Mouse (Mus musculus) urinary bladder, postnatal 25 days (tissue): ENCODE results near the gene Slc10a6.
A peak's percentile ranks its signal among the peaks of the same experiment; 100 is the strongest.

Experiments used
- DNase-seq: peaks from one replicate; pipeline ENCODE4 v3.0.0; 2022; ENCODE audit warnings: low spot score

The Slc10a6 gene

DNA sequence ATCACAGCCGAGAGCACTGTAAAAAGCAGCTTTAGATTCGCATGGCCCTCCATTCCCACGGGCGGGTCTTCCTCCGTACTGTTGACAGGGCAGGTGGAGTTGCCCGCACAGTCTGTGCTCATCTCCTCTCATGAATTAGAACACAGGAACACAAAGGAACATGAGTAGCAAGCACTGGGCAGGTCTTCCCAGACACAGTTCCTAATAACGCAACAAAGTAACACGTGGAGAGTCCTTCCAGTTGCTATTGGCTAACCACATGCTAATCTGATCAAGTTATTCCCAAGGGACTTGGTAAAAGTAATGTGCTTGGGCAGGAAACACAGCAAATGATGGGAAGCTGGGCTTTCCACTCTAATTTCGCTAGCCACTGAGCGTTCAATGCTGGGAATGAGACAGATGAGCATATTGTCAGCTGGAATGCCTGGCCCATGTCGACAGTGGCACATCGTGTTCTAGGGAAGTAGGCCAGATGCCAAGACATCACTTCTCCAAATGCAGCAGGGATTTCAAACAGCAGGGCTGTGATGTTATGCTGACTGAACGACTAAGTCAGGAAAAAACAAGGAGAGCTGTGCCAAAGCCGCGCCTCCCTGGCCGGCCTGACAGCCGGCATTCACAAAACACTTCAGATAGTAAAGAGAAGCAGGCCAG, at the start of gene Slc10a6:
Slc10a6 (minus strand) TSS at position 293 of the 654 bp plus-strand sequence.
- peak; percentile 51 for DNase-seq

DNA sequence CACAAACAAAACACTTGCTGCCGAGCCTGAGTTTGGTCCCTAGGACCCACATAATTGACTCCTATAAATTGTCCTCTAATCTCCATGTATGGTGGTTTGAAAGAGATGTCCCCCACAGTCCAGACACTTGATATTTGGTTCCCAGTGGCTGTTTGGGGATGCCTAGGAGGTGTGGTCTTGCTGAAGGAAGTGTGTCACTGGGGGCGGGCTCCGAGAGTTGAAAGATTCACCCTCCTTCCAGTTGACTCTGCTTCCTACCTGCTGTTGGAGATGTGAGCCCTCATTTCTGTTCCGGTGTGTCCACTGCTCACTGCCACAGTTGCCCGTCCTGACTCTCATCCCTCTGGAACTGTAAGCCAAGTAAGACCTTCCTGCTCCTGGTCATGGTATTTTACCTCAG, 49.8 kb upstream of the Slc10a6 start:
- no peak for DNase-seq

DNA sequence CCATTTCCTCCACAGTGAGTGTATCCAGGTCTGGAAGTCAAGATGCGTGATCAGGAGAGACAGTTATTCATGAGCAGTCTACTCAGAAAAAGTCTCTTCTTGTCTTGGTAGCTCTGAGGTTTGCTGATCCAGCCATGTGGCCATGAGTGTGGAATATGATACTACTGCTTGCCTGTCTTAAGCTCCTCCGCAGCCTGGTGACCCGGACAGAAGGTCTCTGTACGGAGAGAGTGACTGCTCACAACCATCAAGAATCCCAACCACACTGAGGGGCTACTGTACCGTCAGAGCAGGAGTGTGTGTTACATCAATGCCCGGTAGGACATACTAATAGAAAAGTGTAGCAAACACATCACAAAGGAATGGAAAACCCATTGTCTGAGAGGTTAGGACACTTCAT, 48.7 kb upstream of the Slc10a6 start:
- DNase-seq: no peak

DNA sequence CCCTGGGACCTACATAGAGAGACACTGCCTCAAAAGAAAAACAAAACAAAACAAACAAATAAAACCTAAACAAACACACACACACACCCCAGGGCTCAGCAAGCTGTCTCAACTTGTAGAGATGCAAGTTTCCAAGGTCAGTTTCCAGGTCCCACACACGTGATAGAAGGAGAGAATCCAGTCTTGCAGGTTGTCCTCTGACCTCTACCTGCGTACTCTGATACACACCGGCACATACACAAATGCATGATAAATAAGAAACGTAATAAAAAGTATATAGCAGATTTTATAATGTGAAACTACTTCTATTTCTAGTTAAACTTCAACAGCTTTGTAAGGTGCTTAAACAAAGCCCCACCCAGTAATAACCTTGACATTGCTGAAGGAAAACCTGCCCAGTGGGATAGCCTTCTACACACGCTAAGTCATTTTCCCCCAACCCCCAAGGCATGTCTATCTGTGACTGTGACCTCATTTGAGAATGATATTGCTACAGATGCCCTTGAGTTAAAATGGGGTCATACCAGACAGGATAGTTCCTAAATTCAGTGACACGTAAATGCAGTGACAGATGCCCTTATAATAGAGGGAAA, 47.2 kb upstream of the Slc10a6 start:
- no peak for DNase-seq

DNA sequence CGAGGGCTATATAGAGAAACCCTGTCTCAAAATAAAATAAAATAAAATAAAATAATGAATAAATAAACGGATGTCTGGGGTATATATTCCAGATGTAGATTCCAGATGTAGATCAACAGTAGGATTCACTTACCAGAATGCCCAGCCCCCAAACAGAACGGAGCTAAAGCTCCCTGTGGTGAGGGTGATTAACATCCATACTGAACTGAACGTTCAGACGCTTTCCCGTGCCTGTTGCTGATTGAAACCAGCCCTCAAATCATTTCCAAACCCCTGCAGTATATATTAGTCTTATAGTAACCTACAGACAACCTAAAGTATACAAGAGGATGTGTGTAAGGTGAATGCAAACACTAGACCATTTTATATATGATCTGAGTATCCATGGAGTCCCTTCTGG, 45.3 kb upstream of the Slc10a6 start:
- no peak for DNase-seq

DNA sequence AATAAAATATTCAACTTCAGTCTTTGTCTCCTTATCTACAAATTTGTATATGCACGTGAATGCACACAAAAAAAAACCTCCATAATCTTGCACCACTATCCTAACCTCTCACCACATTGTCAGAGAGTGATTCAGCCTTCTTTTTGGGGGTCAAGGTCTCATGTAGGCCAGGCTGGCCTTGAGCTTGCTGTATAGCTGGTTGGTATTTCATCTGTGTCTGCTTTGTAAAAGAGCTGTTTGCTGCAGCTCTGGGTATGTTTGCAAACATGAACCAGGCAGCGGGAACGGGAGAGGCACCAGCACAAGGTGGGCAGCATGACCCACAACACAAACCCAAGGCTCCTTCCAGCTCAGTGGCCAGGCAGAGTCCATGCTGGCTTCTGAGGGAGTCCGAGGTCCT, 44.4 kb upstream of the Slc10a6 start:
- DNase-seq: no peak

DNA sequence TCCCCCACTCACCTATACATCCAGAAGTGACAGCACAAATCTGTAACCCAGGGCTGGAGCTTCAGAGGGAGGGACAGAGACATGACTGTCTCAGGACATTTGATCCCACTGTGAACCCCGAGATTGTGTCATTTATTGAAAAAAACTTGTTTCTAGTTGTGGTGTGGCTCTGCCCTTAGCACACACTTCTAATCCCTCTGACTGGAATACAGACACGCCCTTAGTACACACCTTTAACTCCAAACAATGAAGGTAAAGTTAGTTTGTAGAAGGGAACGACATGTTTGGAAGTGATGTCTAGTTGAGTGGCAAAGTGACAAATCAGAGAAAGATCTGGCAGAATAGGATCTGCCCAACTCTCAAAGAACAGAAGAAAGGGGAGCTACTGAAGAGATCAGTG, 42.7 kb upstream of the Slc10a6 start:
- DNase-seq: no peak

DNA sequence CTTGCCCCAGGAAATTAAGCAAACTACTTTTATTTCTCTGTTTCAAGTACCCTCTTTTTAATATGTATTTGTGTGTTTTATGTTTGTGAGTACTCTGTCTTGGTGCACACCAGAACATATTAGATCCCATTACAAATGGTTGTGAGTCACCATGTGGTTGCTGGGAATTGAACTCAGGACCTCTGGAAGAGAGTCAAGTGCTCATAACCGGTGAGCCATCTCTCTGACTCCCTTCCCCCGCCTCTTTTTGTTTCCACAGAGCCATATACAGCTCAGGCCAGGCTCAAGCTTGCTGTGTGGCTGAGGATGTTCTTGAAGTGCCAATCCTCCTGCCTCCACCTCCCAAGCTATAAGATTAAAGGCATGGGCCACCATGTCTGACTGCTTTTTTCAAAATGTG, 36.7 kb upstream of the Slc10a6 start:
- DNase-seq: no peak

DNA sequence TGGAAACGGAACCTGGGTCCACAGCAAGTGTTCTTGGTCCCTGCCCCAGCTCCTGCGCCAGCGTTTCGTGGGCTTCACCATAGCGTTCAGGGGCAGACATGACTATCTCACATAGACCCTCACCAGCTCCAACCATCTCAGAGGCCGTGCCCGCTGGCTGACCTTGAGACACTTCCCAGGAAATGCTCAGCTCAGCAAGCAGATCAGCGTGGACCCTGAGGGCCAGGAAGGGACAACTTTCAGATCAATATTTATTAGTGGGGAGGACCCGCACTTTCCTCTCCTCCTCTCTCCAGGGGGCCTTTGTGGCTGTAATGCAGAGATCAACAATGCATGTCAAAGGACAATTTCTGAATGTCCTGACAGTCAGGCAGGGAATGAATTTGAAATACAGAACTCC, 35.7 kb upstream of the Slc10a6 start:
- DNase-seq: no peak

DNA sequence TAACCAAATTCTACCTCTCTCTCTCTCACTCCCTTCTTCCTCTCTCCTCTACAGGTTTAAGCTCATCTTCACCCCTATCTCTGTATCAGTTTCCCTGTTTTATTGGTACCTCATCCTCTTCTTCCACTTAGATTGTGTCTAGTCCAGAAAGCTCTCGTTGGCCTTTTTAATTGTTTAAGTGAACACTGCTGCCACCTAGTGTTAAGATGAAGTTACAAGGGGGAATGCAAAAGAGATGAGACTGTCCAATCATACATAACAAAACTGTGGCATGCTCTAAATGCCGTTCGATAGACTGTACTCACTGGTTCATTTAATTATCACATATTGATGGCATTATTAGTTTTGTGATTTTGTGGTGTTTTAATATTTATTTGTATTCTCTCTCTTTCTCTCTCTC, 30.4 kb upstream of the Slc10a6 start:
- no peak for DNase-seq

DNA sequence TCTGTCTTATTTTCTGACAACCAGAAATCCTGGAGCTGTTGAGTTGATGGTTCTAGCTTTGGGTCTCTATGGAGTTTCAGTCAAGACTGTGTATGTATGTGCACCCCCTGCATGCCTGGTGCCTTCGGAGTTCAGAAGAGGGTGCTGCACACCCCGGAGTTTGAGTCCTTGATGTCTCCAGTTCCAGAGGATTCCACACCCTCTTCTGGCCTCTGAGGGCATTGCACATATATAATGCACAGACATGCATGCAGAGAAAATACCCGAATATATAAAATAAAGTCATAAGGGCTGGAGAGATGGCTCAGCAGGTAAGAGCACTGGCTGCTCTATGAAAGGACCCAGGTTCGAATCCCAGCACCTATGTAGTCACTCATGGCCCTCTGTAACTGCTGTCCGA, 29.7 kb upstream of the Slc10a6 start:
- no peak for DNase-seq

DNA sequence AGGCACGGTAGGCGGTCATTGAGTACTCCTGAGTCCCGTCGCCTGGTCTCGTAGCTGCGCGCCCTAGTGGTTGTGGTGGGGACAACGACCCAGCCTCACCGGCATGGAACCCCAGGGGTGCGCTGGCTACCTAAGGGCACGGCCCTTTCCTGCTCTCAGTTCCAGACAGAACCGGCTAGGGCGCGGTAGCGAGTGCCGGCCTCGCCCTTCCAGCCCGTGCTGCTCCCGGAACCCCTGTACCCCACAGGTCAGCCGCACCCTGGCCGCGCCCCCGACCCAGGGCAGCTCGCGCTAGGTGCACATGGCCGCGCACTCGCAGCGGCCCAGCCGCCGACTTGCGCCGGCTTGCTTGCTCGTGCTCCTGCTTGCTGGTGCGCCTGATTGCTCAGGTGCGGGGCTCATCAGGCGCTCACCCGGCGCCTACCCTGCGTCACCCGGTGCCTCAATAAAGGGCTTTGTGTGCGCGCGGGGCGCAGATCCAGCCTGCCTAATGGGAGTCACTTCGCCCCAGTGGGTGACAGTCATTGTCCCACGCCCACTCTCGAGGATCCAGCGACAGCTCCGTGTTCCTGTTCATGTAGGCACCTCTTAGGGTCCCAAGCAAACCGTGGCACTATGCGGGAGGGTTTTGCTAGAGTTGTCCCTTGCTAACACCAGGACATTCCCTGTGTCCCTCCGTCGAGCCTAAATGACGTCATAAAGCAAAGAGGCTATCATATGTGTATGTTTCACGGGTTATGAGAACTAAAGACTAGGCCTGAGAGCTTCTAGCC, 26.3 kb upstream of the Slc10a6 start, which contains the start of gene 1700016H13Rik:
1700016H13Rik (minus strand) TSS at position 665 of the 773 bp plus-strand sequence.
- DNase-seq: peak; percentile 79

DNA sequence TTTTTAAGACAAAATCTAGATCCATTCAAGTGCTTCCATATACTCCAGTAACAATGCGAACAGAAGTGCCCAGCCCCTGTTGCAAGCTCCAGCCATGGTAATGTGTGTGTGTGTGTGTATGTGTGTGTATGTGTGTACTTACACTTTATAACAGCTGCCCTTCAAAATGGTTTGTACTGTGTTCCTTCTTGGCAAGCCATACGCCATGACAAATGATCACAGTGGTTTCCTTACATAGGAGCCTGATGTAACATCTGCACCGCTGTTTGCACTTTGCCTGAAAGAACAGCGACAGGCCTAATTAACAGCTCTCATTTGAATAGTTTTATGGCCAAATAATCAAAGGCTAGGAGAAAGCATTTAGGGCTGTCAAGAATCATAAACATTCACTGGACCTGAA, 25.6 kb upstream of the Slc10a6 start:
- DNase-seq: no peak

DNA sequence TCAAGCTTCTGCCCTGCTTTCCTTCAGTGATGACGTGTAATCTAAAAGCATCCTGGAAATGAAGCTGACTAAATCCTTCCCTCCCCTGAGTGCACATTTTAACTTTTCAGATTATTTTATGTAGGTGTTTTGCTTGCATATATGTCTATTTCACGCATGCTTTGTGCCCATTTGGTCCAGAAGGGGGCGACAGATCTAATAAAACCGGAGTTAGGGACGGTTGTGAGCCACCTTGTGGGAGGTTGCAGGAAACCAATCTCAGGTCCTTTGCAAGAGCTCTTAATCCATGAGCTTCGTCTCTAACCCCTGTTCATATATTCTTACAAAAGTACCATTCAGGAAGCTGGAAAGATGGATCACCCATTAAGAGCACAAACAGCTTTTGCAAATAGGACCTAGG, 25.0 kb upstream of the Slc10a6 start:
- DNase-seq: no peak

DNA sequence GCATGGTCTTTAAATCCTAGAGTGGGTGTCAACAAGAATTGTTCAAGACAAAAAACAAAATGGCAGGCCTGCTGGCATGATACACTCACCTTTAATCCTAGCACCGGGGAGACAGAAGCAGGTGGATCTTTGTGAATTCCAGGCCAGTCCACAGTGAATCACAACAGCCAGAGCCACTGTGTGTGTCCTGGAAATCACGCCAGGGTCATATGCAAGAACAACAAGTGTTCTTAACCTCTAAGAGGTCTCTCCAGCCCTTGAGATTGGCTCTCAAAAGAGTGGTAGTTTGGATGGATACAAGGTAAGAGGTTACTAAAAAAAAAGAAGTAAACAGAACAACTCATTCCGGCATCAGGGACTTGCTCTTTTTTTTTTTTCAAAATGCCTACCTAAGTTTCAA, 18.1 kb upstream of the Slc10a6 start:
- no peak for DNase-seq

DNA sequence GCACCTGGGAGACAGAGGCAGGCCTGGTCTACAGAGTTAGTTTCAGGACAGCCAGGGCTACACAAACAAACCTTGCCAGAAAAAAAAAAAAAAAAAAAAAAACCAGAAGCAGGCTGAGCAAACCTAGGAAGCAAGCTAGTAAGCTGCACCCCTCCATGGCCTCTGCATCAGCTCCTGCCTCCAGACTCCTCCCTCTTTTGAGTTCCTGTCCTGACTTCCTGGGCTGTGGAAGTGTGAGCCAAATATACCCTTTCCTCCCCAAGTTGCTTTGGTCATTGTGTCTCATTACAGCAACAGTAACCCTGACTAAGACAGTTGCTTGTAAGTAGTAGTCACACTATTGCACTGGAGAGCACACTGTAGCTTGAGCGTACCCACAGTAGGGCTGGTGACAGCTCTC, 15.0 kb upstream of the Slc10a6 start:
- DNase-seq: no peak

DNA sequence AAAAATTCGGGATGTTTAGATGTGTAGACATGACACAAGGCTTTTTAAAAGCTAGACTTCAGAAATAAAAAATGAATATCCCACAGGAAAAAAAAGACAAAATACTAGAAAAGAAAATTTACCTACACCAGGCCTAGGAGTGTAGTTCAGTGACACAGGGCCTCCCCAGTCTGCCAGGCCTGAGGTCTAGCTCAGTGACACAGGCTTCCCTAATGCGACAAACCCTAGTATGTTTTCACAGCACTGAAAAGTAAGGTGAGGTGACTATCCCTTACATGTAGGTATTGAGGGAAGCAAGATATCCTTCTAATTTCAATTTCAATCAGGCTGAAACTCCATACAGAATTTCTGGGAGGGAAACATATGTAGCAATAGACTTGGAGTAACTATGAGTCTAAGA, 8.0 kb upstream of the Slc10a6 start:
- no peak for DNase-seq

DNA sequence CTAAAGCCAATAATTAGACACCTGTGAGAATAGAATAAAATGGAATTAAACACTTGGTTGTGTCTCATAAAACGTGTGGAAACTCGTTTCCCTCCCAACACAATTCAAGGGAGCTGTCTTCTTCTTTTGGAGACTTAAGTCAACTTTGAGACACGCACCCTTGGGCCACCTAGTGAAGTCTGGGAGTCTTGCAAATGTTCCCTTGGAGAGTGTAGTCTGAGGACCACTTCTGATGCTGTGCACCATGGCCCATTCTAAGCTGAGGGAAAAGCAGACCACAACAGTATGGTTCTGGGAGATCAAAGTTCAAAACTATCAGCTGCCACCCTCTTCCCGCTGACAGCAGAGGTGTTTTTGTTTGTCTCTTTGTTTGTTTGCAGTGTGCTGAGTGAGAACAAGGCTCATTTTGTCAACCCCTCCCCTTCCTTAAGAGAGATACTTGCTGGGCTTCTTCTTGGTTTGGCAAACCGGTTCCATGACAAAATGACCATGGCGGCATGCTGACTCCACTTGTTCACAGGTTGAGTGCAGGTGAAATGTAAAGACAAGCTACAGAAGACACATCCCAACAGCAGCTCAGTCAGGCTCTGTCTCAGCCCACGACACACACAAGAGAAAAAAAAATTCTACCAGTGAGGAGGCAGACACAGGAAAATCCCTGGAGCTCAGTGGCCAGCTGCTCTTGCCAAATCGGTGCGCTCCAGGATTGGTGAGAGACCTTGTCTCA, 814 bp upstream of the Slc10a6 start:
- DNase-seq: no peak

DNA sequence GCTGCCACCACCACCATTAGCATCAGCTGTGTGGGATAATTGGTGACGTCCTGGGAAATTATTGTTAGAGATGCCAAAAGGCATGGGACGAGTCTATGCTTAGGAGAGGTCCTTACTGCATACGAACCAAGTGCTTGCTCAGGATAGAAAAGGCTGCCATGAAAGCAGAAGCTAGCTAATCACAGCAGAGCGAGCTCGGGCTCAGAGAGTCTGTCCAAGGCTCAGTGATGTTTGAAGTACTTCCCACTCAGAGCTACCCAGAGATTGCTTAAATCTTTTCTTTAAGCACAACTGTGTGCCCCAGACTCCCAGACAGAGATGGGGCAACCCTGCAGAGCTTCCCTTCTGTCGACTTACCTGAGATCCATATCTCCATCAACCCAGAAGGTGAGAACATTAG, 704 bp downstream of the Slc10a6 start:
- no peak for DNase-seq

DNA sequence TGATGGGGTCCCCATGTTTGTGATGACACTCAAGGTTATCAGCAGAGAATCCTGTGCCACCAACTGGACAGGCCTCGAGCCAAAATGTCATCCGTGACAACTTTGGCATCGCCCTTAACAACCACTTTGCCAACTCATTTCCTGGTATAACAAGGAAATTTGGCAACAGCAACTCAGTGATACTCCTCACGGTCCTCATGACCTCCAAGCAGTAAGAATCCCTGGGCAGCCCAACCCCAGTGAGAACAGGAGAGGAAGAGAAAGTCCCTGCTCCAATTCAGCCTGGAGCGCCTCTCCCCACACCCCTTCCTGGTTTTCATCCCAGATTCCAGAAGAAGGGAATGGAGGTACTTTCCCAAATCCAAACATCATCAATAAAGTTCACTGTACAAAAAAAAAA, 4.4 kb downstream of the Slc10a6 start:
- no peak for DNase-seq

DNA sequence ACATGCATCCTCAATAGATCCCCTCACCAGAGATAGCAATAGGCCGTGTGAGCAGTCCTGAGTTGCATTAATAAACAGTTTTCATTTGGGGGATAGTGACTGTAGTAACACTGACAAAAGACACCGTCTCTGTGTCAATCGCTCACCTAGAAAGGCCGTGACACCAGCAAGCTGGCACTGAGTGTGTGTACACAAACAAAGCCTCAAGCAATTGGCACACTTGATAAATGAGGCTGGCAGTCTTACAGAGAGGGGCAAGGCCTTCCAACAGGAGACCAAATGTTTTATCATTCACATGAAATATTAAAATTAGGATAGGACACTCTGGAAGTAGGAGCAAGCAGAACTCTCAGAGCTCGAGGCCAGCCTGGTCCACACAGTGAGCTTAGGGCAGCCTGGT, 6.9 kb downstream of the Slc10a6 start:
- no peak for DNase-seq

DNA sequence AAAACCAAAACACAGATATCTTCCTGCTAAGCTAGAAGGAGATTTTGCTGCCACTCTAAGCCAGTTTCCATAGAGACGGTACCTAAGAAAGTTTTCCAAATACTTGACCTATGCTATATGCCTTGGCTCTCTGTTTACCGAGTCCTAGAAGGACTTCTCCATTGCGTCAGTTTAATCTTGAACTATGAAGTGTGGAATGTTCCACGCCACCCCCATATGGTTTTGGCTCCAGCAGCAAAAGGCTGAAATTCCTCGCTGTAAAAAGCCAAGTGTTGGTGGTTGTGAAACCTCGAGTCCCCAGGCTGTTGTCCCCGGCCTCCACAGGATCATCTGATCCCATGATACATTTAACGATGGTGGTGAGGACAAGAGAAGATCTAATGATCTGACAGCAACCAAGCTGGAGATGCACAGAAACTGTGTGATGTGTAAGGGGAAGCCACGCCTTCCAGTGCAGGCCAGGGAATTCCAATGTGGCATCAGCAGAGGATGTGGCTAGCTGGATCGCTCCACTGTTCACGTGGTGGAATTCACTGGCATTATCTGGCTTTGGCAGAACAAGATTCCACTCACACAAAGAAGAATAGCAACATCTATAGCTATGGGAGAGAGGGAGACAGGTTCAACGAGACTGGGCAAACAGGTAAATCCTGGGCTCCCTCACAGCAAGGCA, 8.8 kb downstream of the Slc10a6 start:
- DNase-seq: peak; percentile 33
